Mouse (Mus musculus) R1 (cell line): Measurements from ENCODE around the gene Bbof1.

Experiments
- DNase-seq: peaks from one replicate; pipeline ENCODE4 v3.0.0-alpha.2; 2018; ENCODE audit warnings: low read depth, low spot score

Gene Bbof1

GRCm38 (mm10) chr12:84468701-84469100 is 59.8 kb downstream of the Bbof1 start:
- DNase-seq: peak; percentile 66

GRCm38 (mm10) chr12:84478937-84479336 is 70.1 kb downstream of the Bbof1 start:
- no peak for DNase-seq

- no peak for DNase-seq
Observed at GRCm38 (mm10) chr12:84481251-84481650, 72.4 kb downstream of the Bbof1 start.

- no peak for DNase-seq
Observed at GRCm38 (mm10) chr12:84482778-84483585, 74.1 kb downstream of the Bbof1 start.

GRCm38 (mm10) chr12:84487324-84488056 is 78.6 kb downstream of the Bbof1 start:
- peak; percentile 37 for DNase-seq
